Mouse (Mus musculus): ENCODE measurements around the gene Macrod2.

Gene Macrod2

DNA sequence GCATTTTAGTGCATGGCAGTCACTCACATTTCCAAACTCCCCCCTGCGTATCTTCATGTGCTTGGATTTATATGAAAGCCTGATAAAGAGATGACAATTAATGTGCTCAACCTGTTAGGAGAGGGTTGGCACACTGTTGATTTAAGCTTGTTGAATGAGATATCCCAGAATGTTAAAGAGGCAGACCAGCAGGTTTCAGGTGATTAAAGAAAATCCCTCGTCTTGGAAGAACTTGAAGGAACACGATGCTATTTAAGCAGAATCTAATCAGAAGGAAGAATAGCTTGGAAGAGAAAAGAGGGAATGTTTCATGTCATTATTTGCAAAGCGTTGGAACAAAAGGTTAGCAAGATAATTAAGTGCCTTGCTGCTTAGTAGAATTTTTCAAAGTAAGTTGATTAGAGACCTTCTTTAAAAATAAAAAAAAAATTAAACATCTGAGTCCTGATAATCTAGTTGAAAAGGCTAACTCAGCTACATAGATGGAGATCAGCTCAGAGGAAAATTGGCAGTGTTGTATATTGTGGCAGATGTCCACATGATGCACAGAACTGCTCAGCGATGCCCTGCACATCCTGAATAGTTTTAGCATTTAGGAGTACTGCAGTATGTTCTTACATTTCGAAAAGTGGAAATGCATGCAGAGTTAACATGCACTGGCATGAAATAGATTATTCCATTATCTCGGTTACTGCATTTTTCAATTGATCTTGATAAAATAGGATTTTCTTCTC, 518.7 kb downstream of the Macrod2 start:
- DNase-seq, result no peak

DNA sequence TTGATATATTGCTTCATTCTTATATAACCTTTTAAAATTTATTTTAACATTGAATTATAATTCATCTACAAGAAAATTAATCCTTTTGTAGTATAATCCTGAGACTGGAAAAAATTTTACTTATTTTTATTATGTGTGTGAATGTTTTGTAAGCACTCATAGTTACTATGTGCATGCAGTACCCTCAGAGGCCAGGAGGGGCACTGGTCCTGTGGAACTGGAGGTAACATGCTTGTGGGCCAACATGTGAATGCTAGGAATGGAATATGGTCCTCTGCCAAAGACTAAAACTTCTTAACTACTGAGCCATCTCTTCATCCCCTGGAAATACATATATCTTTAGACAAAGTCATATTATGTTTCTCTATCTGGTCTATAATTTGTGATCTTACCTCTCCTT, 531.8 kb downstream of the Macrod2 start:
- DNase-seq, result no peak

DNA sequence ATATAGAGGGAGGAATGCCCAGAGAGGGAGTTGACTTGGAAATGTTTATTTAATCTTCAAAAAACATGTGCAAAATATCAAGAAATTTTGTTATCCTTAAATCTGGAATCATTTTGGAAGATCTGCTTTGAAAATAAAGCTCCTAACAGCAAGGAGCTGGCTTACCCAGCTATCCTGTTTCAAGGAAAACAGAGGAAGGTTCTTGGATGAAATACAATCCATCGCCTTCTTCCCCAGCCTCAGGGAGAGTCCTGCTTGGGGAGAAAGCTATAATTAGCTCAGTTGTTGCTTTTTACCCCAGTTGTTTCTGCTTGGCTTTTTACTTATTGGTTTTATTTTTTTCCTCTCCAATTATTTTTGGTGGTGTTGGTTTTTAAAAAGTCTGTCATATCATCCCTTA, 539.4 kb downstream of the Macrod2 start:
- no peak for DNase-seq

DNA sequence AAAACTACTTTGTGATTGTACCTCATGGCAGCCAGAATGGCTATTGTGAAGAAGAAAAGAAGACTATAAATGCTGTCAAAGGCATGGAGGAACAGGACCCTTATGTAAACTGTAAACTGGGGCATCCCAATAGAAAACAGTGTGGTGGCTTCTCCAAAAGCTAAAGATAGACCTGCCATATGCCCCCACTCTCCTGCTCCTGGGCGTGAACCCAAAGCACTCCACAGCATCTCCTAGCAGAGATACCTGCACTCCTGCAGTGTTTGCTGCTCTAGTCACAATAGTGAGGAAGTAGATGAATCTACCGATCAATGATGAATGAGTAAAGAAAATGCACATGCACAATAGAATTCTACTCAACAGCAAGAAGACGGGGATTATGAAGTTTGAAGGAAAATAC, 554.4 kb downstream of the Macrod2 start:
- no peak for DNase-seq

DNA sequence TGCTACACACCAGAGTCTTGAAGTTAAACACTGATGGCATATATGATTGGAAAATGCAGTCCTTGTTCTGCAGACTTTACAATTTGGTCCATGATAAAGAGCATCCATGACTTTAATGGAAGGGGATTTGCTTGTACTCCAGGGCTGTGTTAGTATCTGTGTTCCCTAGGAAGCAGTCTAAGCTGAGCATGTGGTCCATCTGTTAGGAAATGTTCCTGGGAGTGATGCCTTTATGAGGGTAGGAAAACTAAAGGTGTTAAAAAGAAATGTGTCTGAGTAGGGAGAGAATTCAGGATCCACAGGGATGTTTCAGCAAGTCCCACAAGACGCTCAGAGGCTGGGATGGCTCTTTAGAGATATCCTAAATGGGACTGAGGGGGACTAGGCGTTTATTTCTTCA, 564.1 kb downstream of the Macrod2 start:
- DNase-seq, result no peak

DNA sequence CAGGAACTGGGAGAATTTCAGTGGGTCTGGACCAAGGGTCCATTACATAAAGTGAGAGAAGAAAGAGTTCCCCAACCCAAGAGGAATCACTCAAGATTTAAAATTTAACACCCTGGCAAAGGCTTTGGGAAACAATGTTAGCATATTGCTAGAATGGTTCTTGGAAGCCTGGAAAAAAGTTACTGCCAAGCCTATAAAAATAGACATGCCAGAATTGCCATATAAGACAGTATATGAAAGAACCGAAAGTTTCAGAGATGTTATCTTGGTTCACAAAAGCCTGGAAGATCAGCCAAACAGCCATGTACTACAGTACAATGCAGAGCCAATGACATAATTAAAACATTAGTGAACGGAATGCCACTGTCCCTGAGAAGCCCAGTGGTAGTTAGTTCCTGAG, 575.1 kb downstream of the Macrod2 start:
- DNase-seq, result no peak

DNA sequence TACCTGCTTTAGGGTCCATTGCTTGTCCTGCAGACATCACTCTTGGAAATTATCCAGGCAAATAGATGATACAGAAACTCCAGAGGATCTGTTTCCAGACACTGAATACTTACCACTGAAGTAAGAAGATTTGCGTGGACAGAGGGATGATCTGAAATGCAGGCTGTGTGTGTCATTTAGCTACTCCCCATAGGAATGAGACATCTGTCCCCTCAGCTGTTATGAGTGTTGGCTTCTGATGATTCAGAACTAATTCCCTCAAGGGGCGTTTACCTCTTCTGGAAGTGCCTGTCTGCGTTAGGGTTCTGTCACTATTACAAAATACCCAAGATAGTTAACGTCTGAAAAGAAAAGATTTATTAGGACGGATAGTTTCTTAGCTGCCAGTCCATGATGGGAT, 576.7 kb downstream of the Macrod2 start:
- DNase-seq, result no peak

DNA sequence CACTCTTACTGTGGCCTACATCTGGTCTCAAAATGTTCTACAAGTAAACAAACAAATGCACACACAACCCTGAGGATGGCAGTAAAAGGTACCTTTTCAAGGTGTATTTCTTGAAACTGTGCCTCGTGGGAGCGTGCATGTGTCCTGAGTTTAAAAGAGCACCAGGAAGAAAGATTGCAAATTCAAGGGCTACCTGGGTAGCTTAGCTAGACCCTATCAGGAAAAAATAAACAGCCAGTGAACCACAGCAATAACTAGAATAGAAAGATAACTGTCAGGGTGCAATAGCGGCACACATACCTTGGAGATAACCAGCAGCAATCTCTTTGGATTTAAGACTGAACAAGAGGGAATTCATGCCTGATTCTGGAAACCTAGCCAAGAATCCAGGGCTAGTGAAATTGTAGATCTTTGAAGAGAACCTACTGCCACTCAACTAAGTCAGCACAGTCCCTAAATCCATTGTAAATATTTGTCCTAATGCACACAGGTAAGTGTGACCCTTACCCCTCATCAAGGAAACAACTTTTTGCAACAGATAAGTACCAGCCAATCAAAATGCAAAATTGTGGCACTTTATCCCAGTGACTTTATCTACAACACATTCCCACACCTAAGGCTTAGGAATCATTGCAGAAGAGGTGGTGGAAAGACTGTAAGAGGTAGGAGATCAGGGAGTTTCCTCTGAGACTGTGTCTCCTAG, 590.7 kb downstream of the Macrod2 start:
- DNase-seq, result no peak

DNA sequence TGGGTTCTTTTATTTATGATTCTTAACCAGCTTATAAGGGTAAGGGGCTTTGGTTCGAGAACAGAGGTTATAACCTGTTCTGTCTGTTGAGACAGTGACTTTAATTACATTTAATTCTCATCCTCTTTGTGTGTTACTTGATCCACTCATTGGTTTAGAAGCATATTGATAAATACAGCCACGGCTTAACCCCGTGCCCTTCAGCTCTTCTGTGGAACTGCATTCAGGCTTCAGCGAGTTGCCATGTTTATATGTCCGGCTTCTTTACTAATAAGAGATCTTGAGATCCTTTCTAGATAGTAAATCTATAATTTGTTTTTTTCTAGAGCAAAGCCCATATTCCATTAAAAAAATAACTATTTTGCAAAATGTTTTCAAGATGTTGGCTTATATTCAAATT, 608.7 kb downstream of the Macrod2 start:
- no peak for DNase-seq

DNA sequence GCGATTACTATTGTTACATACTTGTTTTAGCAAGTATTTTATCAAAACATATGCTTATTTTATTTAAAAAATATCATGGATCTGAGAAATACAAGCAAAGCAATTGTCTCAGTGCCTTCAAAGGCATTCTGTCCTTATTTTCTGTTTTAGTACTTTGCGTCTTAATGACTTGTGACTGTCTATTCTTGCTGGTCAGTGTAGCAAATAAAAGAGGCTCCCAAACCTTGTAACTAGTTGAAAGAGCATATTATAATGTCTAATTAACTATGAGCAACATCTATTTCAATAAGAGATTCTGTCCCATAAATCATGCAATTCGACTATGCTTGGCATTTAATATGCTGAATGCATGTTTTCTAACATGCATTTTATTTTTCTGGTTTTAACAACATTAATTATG, 609.2 kb downstream of the Macrod2 start:
- no peak for DNase-seq

DNA sequence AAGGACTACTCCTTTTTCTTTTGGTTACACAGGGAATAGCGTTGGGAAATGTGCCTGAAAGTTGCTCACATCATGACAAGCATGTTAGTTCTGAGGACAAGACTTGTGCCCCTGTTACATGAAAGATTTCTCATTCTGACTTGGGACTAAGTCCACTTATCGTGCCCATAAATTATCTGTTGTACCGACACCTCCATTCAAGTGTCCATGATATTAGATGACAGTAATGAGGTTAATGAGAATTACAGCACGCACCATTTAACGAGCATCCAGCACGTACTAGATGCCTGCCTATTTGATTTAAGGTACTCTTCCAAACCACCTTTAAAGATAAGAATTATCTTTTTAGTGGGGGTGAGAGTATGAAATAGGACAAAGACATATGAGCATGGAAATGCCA, 610.5 kb downstream of the Macrod2 start:
- no peak for DNase-seq

DNA sequence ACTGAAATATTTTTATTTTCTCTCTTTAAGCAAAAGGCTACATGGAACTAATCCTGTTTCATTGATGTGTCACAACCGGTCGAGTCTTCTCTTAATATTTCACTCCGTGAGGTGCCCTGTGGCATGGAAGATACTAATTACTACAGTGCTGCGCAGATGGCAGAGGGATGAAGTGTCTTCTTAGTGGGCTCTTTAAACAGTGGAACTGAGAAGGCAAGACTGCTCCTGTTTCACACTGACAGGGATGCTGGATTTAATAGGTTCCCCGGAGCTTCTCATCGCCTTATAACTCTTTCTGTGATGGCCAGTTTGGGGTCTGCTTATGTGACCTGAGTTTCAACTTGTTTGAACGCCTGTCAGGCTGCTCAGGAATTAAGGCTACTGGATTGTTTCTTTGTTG, 612.6 kb downstream of the Macrod2 start:
- no peak for DNase-seq

DNA sequence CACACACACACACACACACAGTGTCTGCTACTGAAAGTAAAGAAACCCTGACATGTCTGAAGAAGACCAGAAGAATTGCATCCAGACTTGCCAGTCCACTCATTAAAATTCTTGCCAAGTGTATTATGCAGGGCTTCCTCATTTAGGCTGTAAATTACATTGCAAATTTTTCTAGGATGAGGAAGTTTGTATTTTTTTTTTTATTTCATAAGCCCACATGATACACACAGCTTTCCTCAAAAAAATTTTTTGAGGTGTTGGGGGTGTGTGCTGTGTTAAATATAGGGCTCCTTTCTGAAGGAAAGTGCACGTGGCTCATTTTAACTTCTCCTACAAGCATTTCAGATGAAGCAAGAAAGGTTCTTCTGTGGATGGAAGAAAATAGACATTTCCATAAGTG, 613.3 kb downstream of the Macrod2 start:
- no peak for DNase-seq

DNA sequence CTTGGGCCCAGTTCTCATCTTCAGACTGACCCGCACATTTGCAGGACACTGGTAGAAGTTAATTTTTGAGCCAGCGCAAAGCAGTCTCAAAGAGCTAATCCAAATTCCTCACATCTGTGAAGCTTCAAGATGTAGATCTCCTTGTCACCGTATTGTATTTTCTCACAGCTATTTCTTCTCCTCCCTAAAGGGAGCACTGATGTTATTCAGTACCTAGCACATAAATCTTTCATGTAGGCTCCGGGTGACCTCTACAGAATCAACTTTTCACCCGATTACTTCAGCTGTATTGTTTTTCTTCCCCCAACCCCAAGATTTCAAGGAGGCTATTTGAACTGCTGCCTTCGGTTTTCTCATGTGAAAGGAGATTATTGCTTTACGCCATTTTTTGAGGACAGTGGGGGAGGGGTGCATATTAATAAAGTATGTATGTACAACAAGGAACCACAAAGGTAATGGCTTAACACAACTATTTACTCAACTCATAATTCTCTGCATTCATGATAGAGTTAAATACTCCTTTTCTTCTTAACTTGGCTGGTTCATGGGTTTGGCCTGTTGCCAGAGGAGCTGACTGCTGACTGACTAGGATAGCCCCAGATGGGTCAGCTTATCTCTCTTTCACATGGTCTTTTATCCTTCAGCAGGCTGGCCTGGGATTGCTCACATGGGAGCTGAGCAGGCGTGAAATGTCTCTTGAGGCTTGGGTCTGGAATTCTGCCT, 618.5 kb downstream of the Macrod2 start:
- peak; percentile 4 for DNase-seq

DNA sequence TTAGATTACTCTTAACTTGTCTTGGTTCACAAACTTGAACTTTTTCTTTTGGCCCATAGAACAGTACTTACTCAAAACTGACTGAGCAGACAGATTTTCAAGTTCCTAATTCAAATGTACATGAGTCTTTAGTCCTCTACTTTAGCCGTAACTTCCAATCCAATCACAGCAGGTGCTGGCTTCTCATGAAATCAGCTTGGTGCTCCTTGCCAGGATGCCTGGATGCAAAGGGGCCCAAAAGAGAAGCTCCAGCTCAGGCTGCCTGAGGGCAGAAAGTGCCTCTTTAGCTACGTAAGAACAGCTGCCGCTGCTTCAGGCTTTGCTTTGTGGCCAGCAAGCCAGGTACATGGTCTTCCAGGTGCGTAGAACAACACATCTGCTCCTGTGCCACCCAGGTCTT, 627.9 kb downstream of the Macrod2 start:
- no peak for DNase-seq

DNA sequence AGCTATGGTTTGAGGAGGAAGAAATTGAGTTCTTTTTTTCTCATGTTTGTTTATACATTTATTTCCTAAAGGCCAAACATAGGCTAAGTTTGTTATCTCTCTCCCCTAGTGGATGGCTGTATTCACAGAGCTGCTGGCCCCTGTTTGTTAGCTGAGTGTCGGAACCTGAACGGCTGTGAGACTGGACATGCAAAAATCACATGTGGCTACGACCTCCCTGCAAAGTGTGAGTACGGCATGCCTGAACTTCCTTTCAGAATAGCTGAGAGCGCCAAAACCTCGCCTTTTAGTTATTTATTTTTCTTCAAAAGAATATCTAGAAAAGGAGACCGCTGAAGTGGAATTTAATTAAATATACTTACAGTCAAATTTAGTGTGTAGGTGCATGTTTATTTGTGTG, 628.8 kb downstream of the Macrod2 start:
- DNase-seq, result no peak

DNA sequence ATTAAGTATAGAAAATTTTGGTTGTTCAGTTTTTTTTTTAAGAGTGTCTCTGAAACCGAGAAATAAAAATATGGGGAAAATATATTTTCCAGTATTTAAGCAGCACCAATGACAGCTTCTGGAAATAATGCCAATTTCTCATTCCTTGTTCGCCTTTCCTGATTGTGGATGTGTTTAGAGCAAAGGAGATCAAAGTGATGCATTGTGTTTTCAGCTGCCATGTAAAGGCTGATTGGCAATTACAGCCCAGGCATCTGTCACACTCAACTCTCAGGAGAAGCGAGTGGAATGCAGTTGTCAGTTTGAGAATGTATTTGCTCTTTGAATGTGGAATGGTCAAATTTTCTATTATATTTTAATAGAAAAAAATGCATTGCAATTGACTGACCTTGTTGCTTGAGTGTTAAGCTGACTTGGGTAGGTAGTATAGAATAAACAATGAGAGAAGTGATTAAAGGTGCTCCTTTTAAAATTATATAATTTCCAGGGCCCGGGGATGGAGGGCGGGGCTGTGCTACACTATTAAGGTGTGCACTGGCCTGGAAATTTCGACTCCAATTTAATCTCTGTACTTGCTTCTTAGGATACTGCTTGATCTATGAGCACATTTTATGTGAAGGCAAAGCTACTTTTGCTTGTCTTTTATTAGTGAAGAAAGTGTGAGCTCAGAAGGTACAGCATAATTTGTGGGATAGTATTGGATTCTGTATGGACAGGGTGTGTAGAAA, 629.4 kb downstream of the Macrod2 start:
- DNase-seq, result no peak

DNA sequence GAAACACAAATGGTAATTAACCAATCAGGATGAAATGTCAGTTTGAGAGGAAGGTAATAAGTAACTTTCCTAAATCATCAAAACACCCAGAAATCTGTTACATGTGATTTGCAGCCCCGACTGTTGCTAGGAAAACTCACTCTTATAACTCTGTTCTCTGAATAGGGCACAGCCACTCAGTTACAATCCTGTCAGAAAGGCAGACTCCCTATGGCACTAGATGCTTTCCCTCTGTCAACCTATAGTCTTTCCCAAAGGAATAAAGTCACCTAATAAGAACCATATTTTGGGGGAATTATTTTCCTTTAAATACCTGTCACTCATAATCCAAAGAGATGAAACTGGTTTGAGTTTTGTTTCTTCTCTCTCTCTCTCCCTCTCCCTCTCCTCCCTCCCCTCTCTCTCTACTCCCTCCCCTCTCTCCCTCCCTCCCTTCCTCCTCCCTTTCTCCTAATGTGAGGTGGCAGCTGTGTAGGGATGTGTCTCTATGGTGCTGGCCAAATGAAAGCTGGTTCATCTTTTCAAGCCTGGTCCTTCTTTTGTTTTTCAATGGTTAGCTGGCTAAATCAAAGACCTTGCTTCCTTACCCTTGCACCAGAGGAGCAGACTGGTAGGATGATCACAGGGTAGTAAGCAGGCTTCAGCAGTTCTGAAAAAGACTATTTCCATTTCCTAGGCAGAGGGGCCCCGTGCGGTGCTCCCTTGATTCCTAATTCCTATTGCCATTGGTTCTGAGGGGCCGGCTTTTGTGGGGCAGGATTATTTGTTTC, 661.8 kb downstream of the Macrod2 start:
- no peak for DNase-seq

DNA sequence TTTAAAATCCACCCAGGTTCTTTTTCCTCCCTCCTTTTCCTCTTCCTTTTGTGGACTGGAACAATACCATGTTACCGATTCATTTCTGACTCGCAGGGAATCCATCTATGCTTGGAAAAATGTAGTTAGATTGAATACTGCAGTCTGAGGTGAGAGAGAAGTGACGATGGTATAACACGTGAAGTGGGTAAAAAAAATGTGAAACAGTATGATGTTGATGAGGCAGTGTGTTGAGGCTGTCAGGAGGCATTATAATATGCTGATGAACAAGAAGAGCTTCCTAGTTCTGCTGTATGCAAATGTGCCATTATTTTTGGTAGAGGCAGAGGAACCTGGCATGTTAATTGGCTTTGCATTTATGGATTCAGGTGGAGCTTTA, 662.3 kb downstream of the Macrod2 start:
- no peak for DNase-seq

DNA sequence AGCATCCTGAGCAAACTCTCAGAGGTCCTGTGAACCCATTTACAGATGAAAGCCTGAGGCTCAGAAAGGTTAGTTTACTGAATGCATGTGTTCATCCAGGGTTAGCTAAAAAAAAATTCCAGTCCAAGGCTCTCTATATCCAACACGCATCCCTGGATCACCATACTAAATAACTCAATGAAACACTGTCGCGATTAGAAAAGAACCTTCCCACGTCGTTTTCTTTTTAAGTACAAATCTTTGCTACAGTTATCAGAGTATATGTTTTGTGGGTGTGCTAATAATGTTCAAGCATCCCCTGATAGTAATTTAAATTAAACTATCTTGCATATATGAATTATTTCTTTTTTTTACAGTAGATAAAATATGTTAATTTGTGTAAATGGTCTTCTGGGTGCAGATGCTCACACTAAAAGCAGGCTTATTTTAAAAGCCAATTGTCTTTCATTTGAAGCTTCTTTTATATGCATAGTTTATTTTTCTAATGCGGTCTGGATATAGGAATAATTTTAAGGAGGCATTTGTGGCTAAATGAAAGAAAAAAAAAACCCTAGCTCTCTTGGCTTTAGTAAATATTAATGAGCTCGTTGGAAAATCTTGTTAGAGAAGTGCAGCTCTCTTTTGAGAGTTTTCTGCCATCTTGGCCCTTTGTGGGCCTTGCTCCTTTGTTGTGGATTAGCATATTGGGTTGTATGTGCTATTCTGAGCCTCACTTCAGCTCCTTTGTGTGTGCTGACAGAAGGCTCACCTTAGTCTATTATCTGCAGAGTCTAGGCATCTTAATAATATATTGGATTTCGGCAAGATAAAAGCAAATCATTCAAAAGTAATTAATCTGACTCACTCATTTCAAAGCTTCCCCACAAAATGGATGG, 679.1 kb downstream of the Macrod2 start:
- DNase-seq, result no peak

DNA sequence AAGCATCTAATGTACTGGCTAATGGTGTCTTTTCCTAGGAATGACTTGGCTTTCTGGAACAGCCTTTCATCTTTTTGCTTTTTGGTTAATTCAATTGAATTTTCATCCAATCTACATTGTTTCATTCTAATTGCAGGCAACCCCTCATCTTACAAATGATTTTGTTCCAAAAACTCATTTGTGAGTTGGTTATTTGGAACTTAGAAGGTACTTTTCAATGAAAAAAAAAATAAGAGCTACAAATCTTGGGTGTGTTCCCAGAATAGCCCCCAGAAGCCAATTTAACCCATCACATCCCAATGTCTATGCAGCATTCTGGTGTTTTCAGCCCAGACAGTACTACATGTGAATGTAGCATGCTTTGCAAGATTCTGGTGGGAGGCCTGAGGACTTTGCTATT, 683.1 kb downstream of the Macrod2 start:
- no peak for DNase-seq

DNA sequence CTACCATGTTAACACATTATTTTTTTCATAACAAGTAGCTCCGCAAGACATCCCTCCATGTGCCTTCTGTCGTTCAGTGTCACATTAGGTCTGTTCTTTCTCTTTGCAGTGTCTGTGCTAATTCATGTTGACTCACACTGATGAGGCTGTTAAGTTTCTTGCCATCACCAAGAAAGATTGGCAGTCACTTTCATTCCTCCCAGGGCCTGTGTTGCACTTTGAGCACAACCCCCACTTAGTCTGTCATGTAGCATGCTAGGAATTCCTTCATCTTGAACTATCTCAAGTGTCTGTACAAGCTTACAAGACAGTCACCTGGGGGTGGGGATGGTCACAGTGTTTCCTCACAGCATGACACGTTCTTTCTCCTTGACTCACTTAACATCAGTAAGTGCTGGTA, 696.2 kb downstream of the Macrod2 start:
- DNase-seq, result no peak

All from right cerebral cortex, postnatal 4 days (tissue).